Mouse (Mus musculus): ENCODE results near the gene Slc25a22. TPM values are rescaled to one million over a fixed set of nuclear protein-coding genes. Genes with fewer than 3 reads are reported as not detected.
A peak's percentile ranks its signal among the peaks of the same experiment; 100 is the strongest.

The Slc25a22 gene
- total RNA-seq, 2 experiments from 2014 or later, result 319 to 320 TPM

- DNase-seq (ENCODE audit: low spot score in 2 of 2), result no peak
Observed at GRCm38 (mm10) chr7:141435856-141436522, 1.7 kb downstream of the Slc25a22 start.

- DNase-seq (ENCODE audit: low spot score in 2 of 2), result peak in 1 of 2 experiments; percentile 44
Observed at GRCm38 (mm10) chr7:141435129-141435855, 2.4 kb downstream of the Slc25a22 start.

- DNase-seq (ENCODE audit: low spot score in 2 of 2), result peak; percentile 74 to 85
Observed at GRCm38 (mm10) chr7:141434464-141434863, 3.2 kb downstream of the Slc25a22 start.

- DNase-seq (ENCODE audit: low spot score in 2 of 2), result no peak
Observed at GRCm38 (mm10) chr7:141433517-141434400, 3.9 kb downstream of the Slc25a22 start.

- peak in 1 of 2 experiments; percentile 49 for DNase-seq (ENCODE audit: low spot score in 2 of 2)
Observed at GRCm38 (mm10) chr7:141432741-141433516, 4.8 kb downstream of the Slc25a22 start.

GRCm38 (mm10) chr7:141432186-141432611 is 5.5 kb downstream of the Slc25a22 start:
- no peak for DNase-seq (ENCODE audit: low spot score in 2 of 2)

- DNase-seq (ENCODE audit: low spot score in 2 of 2), result no peak
Observed at GRCm38 (mm10) chr7:141431434-141432185, 6.1 kb downstream of the Slc25a22 start.

GRCm38 (mm10) chr7:141430585-141431240 is 7.0 kb downstream of the Slc25a22 start:
- DNase-seq (ENCODE audit: low spot score in 2 of 2), result no peak

GRCm38 (mm10) chr7:141429840-141430584 is 7.7 kb downstream of the Slc25a22 start:
- DNase-seq (ENCODE audit: low spot score in 2 of 2), result no peak

GRCm38 (mm10) chr7:141429310-141429709 is 8.4 kb downstream of the Slc25a22 start, which contains the start of gene Cend1:
Gene Cend1, minus strand, starts transcription at chr7:141429491.
- peak; percentile 89 to 92 for DNase-seq (ENCODE audit: low spot score in 2 of 2)

GRCm38 (mm10) chr7:141428701-141429100 is 9.0 kb downstream of the Slc25a22 start:
- no peak for DNase-seq (ENCODE audit: low spot score in 2 of 2)

- DNase-seq (ENCODE audit: low spot score in 2 of 2), result no peak
Observed at GRCm38 (mm10) chr7:141426948-141427730, 10.6 kb downstream of the Slc25a22 start.

GRCm38 (mm10) chr7:141423811-141424210 is 13.9 kb downstream of the Slc25a22 start:
- DNase-seq (ENCODE audit: low spot score in 2 of 2), result no peak

- no peak for DNase-seq (ENCODE audit: low spot score in 2 of 2)
Observed at GRCm38 (mm10) chr7:141420030-141420702, 17.5 kb downstream of the Slc25a22 start.

- peak in 1 of 2 experiments; percentile 76 for DNase-seq (ENCODE audit: low spot score in 2 of 2)
Observed at GRCm38 (mm10) chr7:141418970-141419369, 18.7 kb downstream of the Slc25a22 start.

- DNase-seq (ENCODE audit: low spot score in 2 of 2), result no peak
Observed at GRCm38 (mm10) chr7:141417731-141418681, 19.7 kb downstream of the Slc25a22 start.

Measured in layer of hippocampus, adult 18-20 months (tissue).